Mouse (Mus musculus): ENCODE results near the gene Tfap2c. TPM values are rescaled to one million over a fixed set of nuclear protein-coding genes. Genes with fewer than 3 reads are reported as not detected.

The Tfap2c gene
- polyA plus RNA-seq, 1 experiment from 2014 or later, result 38.2 TPM

- Histone ChIP-seq H3K27me3 (ENCODE audit: poor library complexity, severe bottlenecking) (peaks cover 94% of the 10 kb centered on the region), H3K27ac (peak overlapping the region; percentile 48), H3K36me3 (replicated peaks) (peaks cover 35% of the 10 kb centered on the region), H3K4me3 (peak overlapping the region; percentile 24), H3K4me1 (peaks cover 78% of the 10 kb centered on the region), H3K9me3 (no peaks in the 10 kb centered on the region)
- DNase-seq (ENCODE audit: extremely low spot score, low spot score), result peak; percentile 55
- WGBS, result 15% methylated on average over 21 of the region's 21 CpGs
Observed at GRCm38 (mm10) chr2:172558674-172559468, 9.5 kb downstream of the Tfap2c start.

GRCm38 (mm10) chr2:172561016-172561415 lies 11.6 kb downstream of the Tfap2c start:
- H3K4me3 ChIP-seq, result no peak overlapping the region
- H3K27me3 ChIP-seq (ENCODE audit: poor library complexity, severe bottlenecking), result peaks cover 75% of the 10 kb centered on the region
- peaks cover 15% of the 10 kb centered on the region for H3K36me3 ChIP-seq (replicated peaks)
- DNase-seq (ENCODE audit: extremely low spot score, low spot score), result no peak
- 28% methylated on average over 10 of the region's 10 CpGs for WGBS
- H3K27ac ChIP-seq, result peak overlapping the region; percentile 22; the same call in 1 of the 2 replicates
- H3K4me1 ChIP-seq, result peaks cover 58% of the 10 kb centered on the region
- no peaks in the 10 kb centered on the region for H3K9me3 ChIP-seq

- Histone ChIP-seq H3K27ac (peak overlapping the region; percentile 12; the same call in 1 of the 2 replicates), H3K4me3 (no peak overlapping the region), H3K36me3 (replicated peaks) (no peaks in the 10 kb centered on the region), H3K27me3 (ENCODE audit: poor library complexity, severe bottlenecking) (peaks cover 13% of the 10 kb centered on the region), H3K9me3 (no peaks in the 10 kb centered on the region), H3K4me1 (no peaks in the 10 kb centered on the region; the same call in 1 of the 2 replicates)
- 88% methylated on average over 9 of the region's 9 CpGs for WGBS
- DNase-seq (ENCODE audit: extremely low spot score, low spot score), result no peak
Observed at GRCm38 (mm10) chr2:172567835-172568234, 18.4 kb downstream of the Tfap2c start.

DNA sequence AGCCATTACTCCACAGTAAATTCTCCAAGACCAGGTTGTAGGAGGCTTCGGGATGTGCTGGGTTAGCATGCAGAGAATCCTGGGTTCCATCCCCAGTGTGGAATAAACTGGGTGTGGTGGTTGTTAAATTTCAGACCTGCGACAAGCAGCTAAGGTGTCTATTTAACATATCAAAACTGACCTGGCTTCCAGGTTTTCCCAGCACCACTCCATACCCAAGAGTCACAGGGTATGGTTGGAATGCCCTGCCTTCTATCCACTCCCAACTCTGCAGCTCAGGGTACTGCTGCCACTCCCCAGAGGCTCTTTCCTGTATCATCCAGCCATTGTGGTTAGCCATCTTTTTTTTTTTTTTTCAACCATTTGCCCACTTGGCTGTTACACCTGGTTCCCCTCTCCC lies 19.1 kb downstream of the Tfap2c start:
- Histone ChIP-seq H3K9me3 (no peaks in the 10 kb centered on the region), H3K4me1 (no peaks in the 10 kb centered on the region; the same call in 1 of the 2 replicates), H3K27me3 (ENCODE audit: poor library complexity, severe bottlenecking) (0 out of 2 replicates have a peak, but pooled peaks cover 6% of the 10 kb centered on the region), H3K36me3 (replicated peaks) (no peaks in the 10 kb centered on the region), H3K4me3 (no peak overlapping the region), H3K27ac (no peak overlapping the region)
- DNase-seq (ENCODE audit: extremely low spot score, low spot score), result no peak
- WGBS, result 83% methylated on average over 2 of the region's 2 CpGs

- no peaks in the 10 kb centered on the region for H3K9me3 ChIP-seq
- H3K36me3 ChIP-seq (replicated peaks), result no peaks in the 10 kb centered on the region
- no peak overlapping the region for H3K4me3 ChIP-seq
- peaks cover 8% of the 10 kb centered on the region for H3K4me1 ChIP-seq
- no peak overlapping the region for H3K27ac ChIP-seq
- WGBS, result 78% methylated on average over 2 of the region's 2 CpGs
- H3K27me3 ChIP-seq (ENCODE audit: poor library complexity, severe bottlenecking), result peaks cover 28% of the 10 kb centered on the region
- DNase-seq (ENCODE audit: extremely low spot score, low spot score), result no peak
Observed at GRCm38 (mm10) chr2:172577196-172577766, 27.9 kb downstream of the Tfap2c start.

- no peaks in the 10 kb centered on the region for H3K36me3 ChIP-seq (replicated peaks)
- no peak for DNase-seq (ENCODE audit: extremely low spot score, low spot score)
- WGBS, result 89% methylated on average over 5 of the region's 5 CpGs
- H3K4me1 ChIP-seq, result peaks cover 16% of the 10 kb centered on the region
- no peak overlapping the region for H3K4me3 ChIP-seq
- H3K27ac ChIP-seq, result no peak overlapping the region
- no peaks in the 10 kb centered on the region for H3K9me3 ChIP-seq
- H3K27me3 ChIP-seq (ENCODE audit: poor library complexity, severe bottlenecking), result peaks cover 31% of the 10 kb centered on the region
Observed at GRCm38 (mm10) chr2:172579221-172579620, 29.8 kb downstream of the Tfap2c start.

GRCm38 (mm10) chr2:172580536-172581265 lies 31.3 kb downstream of the Tfap2c start:
- Histone ChIP-seq H3K9me3 (no peaks in the 10 kb centered on the region), H3K27ac (peak overlapping the region; percentile 57; the same call in 1 of the 2 replicates), H3K4me3 (no peak overlapping the region), H3K4me1 (peaks cover 16% of the 10 kb centered on the region), H3K27me3 (ENCODE audit: poor library complexity, severe bottlenecking) (peaks cover 31% of the 10 kb centered on the region), H3K36me3 (replicated peaks) (no peaks in the 10 kb centered on the region)
- DNase-seq (ENCODE audit: extremely low spot score, low spot score), result no peak
- 56% methylated on average over 12 of the region's 12 CpGs for WGBS

GRCm38 (mm10) chr2:172583312-172583711 lies 33.9 kb downstream of the Tfap2c start:
- no peak for DNase-seq (ENCODE audit: extremely low spot score, low spot score)
- Histone ChIP-seq H3K4me3 (no peak overlapping the region), H3K36me3 (replicated peaks) (no peaks in the 10 kb centered on the region), H3K27me3 (ENCODE audit: poor library complexity, severe bottlenecking) (peaks cover 31% of the 10 kb centered on the region), H3K9me3 (no peaks in the 10 kb centered on the region), H3K27ac (no peak overlapping the region), H3K4me1 (peaks cover 16% of the 10 kb centered on the region)
- WGBS, result 41% methylated on average over 7 of the region's 7 CpGs

- Histone ChIP-seq H3K4me1 (peaks cover 21% of the 10 kb centered on the region), H3K36me3 (replicated peaks) (no peaks in the 10 kb centered on the region), H3K4me3 (no peak overlapping the region), H3K9me3 (no peaks in the 10 kb centered on the region), H3K27me3 (ENCODE audit: poor library complexity, severe bottlenecking) (peaks cover 17% of the 10 kb centered on the region), H3K27ac (no peak overlapping the region)
- DNase-seq (ENCODE audit: extremely low spot score, low spot score), result no peak
- 92% methylated on average over 6 of the region's 6 CpGs for WGBS
Observed at GRCm38 (mm10) chr2:172585329-172585728, 35.9 kb downstream of the Tfap2c start.

DNA sequence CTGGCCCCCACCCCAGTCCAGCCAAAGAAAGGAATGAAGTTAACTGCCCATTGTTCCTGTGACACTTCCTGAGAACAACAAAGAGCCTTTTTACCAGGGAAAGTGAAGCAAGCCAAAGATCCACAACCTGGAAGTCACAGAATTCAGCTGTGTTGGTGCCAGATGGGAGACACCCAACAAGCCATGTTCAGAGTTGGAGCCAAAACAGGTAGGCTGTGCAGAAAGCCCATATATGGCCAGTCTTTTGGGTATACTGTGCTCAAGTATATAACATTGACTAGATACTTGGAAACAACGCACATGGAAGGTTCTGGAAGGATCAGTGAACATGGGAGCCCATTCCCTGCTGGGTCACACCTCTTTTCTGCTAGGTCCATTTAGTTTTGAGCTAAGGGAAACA lies 39.7 kb downstream of the Tfap2c start:
- Histone ChIP-seq H3K27ac (0 out of 2 replicates have a peak overlapping the region, but pooled peaks have one; percentile 30), H3K27me3 (ENCODE audit: poor library complexity, severe bottlenecking) (no peaks in the 10 kb centered on the region), H3K9me3 (no peaks in the 10 kb centered on the region), H3K4me1 (peaks cover 13% of the 10 kb centered on the region), H3K4me3 (no peak overlapping the region), H3K36me3 (replicated peaks) (no peaks in the 10 kb centered on the region)
- WGBS, result 89% methylated on average over 1 of the region's 1 CpGs
- DNase-seq (ENCODE audit: extremely low spot score, low spot score), result no peak

DNA sequence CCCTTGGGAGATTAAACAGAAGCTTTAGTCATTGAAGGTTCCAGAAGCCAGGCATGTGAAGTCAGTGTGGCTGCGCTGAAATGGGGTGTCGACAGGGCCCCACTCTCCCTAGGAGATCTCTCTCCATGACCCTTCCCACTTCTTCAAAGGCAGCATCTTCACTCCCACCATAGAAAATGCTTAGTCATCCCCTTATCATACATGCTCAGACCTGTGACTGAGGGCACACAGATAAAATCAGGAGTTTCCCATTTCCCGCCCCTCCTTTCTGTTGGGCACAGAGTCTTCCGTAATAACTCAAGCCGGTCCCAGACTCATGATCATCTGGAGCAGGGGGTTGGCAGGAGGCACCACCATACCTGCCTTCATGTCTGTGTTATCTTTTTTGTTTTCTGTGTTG lies 41.4 kb downstream of the Tfap2c start:
- Histone ChIP-seq H3K27me3 (ENCODE audit: poor library complexity, severe bottlenecking) (peaks cover 7% of the 10 kb centered on the region; the same call in 1 of the 2 replicates), H3K9me3 (no peaks in the 10 kb centered on the region), H3K27ac (0 out of 2 replicates have a peak overlapping the region, but pooled peaks have one; percentile 44), H3K4me1 (peaks cover 19% of the 10 kb centered on the region), H3K4me3 (no peak overlapping the region), H3K36me3 (replicated peaks) (no peaks in the 10 kb centered on the region)
- no peak for DNase-seq (ENCODE audit: extremely low spot score, low spot score)
- WGBS, result 94% methylated on average over 5 of the region's 5 CpGs

GRCm38 (mm10) chr2:172594326-172594725 lies 44.9 kb downstream of the Tfap2c start:
- Histone ChIP-seq H3K27ac (no peak overlapping the region; the same call in 1 of the 2 replicates), H3K4me3 (no peak overlapping the region), H3K36me3 (replicated peaks) (no peaks in the 10 kb centered on the region), H3K4me1 (peaks cover 34% of the 10 kb centered on the region), H3K9me3 (no peaks in the 10 kb centered on the region), H3K27me3 (ENCODE audit: poor library complexity, severe bottlenecking) (peaks cover 7% of the 10 kb centered on the region; the same call in 1 of the 2 replicates)
- WGBS, result 90% methylated on average over 7 of the region's 7 CpGs
- no peak for DNase-seq (ENCODE audit: extremely low spot score, low spot score)

Measured in forebrain, embryonic 10.5 days (tissue).